Comparison of ENCODE assay signal across 9 mouse cellular contexts in the genomic region with DNA sequence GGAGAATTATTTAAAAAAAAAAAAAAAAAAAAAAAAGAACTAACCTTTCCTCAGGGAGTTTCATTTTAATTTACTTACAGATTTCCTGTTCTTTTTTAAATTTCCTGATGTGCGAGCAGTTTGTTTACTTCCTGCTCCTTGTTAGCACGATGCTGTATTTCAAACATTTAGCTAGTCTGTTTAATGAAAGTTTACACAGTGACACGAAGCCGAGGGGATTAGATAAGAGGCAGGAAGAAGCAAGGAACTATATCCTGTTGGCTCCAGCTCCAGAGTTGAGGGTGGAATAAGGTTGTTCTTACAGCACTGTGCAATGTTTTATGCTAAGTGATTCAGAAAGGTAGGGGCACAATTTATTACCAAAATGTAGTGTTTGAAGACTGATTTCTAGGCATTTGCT. TPM values are rescaled to one million over a fixed set of nuclear protein-coding genes. Genes with fewer than 3 reads are reported as not detected.
DNase-seq lines count a peak whose midpoint lies in the region; TF ChIP-seq lines count a peak whose summit lies in the region.
"Had no signal": no experiment of that assay in that cellular context is flagged by ENCODE, and none has a peak within 500 bp of the region (broad histone marks: within the 10 kb centered on the region; RNA-seq: fewer than 3 reads in every experiment).

No protein-coding gene starts in this region.

- intact Hi-C loops in gastrocnemius, adult 2 months (cut with DNase I): no loop called here
- intact Hi-C loops in heart, postnatal 10 days (cut with DNase I): no loop called here

- TF ChIP-seq POLR2A in lung, adult 2 months (IDR thresholded peaks at IDR 0.05; ENCODE audit: borderline replicate concordance, extremely low read depth, low read depth, low read length): no peak

- peak overlapping the region; percentile 88 for H3K27ac ChIP-seq in gastrocnemius, adult 2 months

- no peak for DNase-seq in gastrocnemius, adult 2 months
- DNase-seq in gastrocnemius, postnatal 25 days: no peak
- DNase-seq in MN1 (ENCODE audit: low spot score): peak; percentile 36
- peak; percentile 18 to 35 for DNase-seq in heart, postnatal 10 days
- no peak for DNase-seq in lung, adult 2 months
- DNase-seq in yolk sac, embryonic 10.5 days (ENCODE audit: low spot score): peak; percentile 25
- DNase-seq in adrenal gland, adult 2 months: no peak
- no peak for DNase-seq in frontal cortex, postnatal 10 days (ENCODE audit: low spot score in 2 of 2)

- 0% methylated on average over 4 of the region's 4 CpGs for WGBS in lung, adult 2 months

- peak overlapping the region; percentile 90 for H3K4me3 ChIP-seq in gastrocnemius, adult 2 months
- peak overlapping the region; percentile 84 for H3K4me3 ChIP-seq in lung, adult 2 months (replicated peaks; ENCODE audit: extremely low read depth, low read depth, low read length)

- TF ChIP-seq CTCF in gastrocnemius, adult 2 months (IDR thresholded peaks at IDR 0.05): no peak
- TF ChIP-seq CTCF in lung, adult 2 months (IDR thresholded peaks at IDR 0.05; ENCODE audit: insufficient read depth, low read length): no peak

- H3K4me1 ChIP-seq in lung, adult 2 months (ENCODE audit: control insufficient read depth, insufficient read depth, low read length): peaks cover 12% of the 10 kb centered on the region

RNA-seq across cellular contexts. Expression of gene Gcc2, which starts 0.7 kb away (rescaled TPM):
- total RNA-seq in gastrocnemius, adult 2 months (2021): 10 to 100 TPM; 21.0 to 24.5 TPM
- total RNA-seq in gastrocnemius, postnatal 25 days (2021): 10 to 100 TPM; 21.4 to 22.9 TPM
- 10 to 100 TPM; 22.8 to 30.6 TPM for total RNA-seq in heart, postnatal 10 days (2021)
- polyA plus RNA-seq in lung, adult 2 months (2012; rRNA removed): 11.2 and 20.8 TPM in 2 replicates
- total RNA-seq in adrenal gland, adult 2 months (2021): 10 to 100 TPM; 32.8 to 46.7 TPM
- 1.2 and 2.2 TPM in 2 replicates for polyA plus RNA-seq in adrenal gland, adult 2 months (2012; rRNA removed)

RNA-seq across cellular contexts. Expression of gene Gm4981, which starts 19.5 kb away (rescaled TPM):
- total RNA-seq in gastrocnemius, adult 2 months (2021): not detected
- total RNA-seq in gastrocnemius, postnatal 25 days (2021): not detected
- not detected for total RNA-seq in heart, postnatal 10 days (2021)
- 0.06 TPM in 1 of 2 replicates, not detected in the other for polyA plus RNA-seq in lung, adult 2 months (2012; rRNA removed)
- total RNA-seq in adrenal gland, adult 2 months (2021): not detected
- polyA plus RNA-seq in adrenal gland, adult 2 months (2012; rRNA removed): not detected in 2 replicates
- polyA plus RNA-seq: Patski had no signal

RNA-seq across cellular contexts. Expression of gene Duxf3, which starts 23.5 kb away (rescaled TPM):
- total RNA-seq in gastrocnemius, adult 2 months (2021): not detected
- not detected for total RNA-seq in gastrocnemius, postnatal 25 days (2021)
- not detected for total RNA-seq in heart, postnatal 10 days (2021)
- not detected in 2 replicates for polyA plus RNA-seq in lung, adult 2 months (2012; rRNA removed)
- total RNA-seq in adrenal gland, adult 2 months (2021): not detected
- polyA plus RNA-seq in adrenal gland, adult 2 months (2012; rRNA removed): not detected in 2 replicates
- polyA plus RNA-seq: Patski had no signal

RNA-seq across cellular contexts. Expression of gene AW822073, which starts 31.2 kb away (rescaled TPM):
- not detected for total RNA-seq in gastrocnemius, adult 2 months (2021)
- not detected for total RNA-seq in gastrocnemius, postnatal 25 days (2021)
- not detected for total RNA-seq in heart, postnatal 10 days (2021)
- not detected in 2 replicates for polyA plus RNA-seq in lung, adult 2 months (2012; rRNA removed)
- total RNA-seq in adrenal gland, adult 2 months (2021): not detected
- not detected in 2 replicates for polyA plus RNA-seq in adrenal gland, adult 2 months (2012; rRNA removed)
- polyA plus RNA-seq: Patski had no signal

Comparison
In these comparisons a context has a peak if more than half of its experiments do, and no peak if none do; other contexts are left out.
1. DNase-seq: peak in MN1 (single experiment), heart, postnatal 10 days (2 of 2) and yolk sac, embryonic 10.5 days (single experiment); none in gastrocnemius, adult 2 months (single experiment), gastrocnemius, postnatal 25 days (single experiment), lung, adult 2 months (single experiment), adrenal gland, adult 2 months (single experiment) and frontal cortex, postnatal 10 days (0 of 2).